Mouse (Mus musculus) frontal cortex, postnatal 25 days (tissue): ENCODE data around the gene Wwox.

Source experiments
- DNase-seq, 2 experiments: peaks; one replicate each; pipeline ENCODE4 v3.0.0; 2022; ENCODE audit warnings: low spot score in 2 of 2

The Wwox gene

GRCm38 (mm10) chr8:114439334-114440204 lies at the start of gene Wwox:
TSS of gene Wwox (plus strand) at chr8:114439655.
- peak; percentile 100 for DNase-seq

GRCm38 (mm10) chr8:114390465-114391254 lies 48.8 kb upstream of the Wwox start:
- DNase-seq = no peak

- no peak for DNase-seq
Observed at GRCm38 (mm10) chr8:114398326-114398725, 41.1 kb upstream of the Wwox start.

GRCm38 (mm10) chr8:114399273-114399672 lies 40.2 kb upstream of the Wwox start:
- no peak for DNase-seq

GRCm38 (mm10) chr8:114401679-114402078 lies 37.8 kb upstream of the Wwox start:
- DNase-seq = no peak

- DNase-seq = no peak
Observed at GRCm38 (mm10) chr8:114411421-114411820, 28.0 kb upstream of the Wwox start.

GRCm38 (mm10) chr8:114417786-114418185 lies 21.7 kb upstream of the Wwox start, which contains the start of gene Clec3a:
TSS of gene Clec3a (plus strand) at chr8:114418086.
- no peak for DNase-seq

- no peak for DNase-seq
Observed at GRCm38 (mm10) chr8:114418486-114418885, 21.0 kb upstream of the Wwox start.

- DNase-seq = no peak
Observed at GRCm38 (mm10) chr8:114418904-114419303, 20.6 kb upstream of the Wwox start.

GRCm38 (mm10) chr8:114421544-114421943 lies 17.9 kb upstream of the Wwox start:
- no peak for DNase-seq

GRCm38 (mm10) chr8:114438236-114438635 lies 1.2 kb upstream of the Wwox start:
- DNase-seq = peak; percentile 50 to 70

GRCm38 (mm10) chr8:114440205-114440589 lies 742 bp downstream of the Wwox start:
- no peak for DNase-seq

GRCm38 (mm10) chr8:114441616-114442015 lies 2.2 kb downstream of the Wwox start:
- no peak for DNase-seq

- no peak for DNase-seq
Observed at GRCm38 (mm10) chr8:114446884-114447283, 7.4 kb downstream of the Wwox start.

GRCm38 (mm10) chr8:114452278-114452677 lies 12.8 kb downstream of the Wwox start:
- no peak for DNase-seq

GRCm38 (mm10) chr8:114452781-114453221 lies 13.3 kb downstream of the Wwox start:
- peak in 1 of 2 experiments; percentile 56 for DNase-seq

- DNase-seq = no peak
Observed at GRCm38 (mm10) chr8:114455302-114455701, 15.8 kb downstream of the Wwox start.

GRCm38 (mm10) chr8:114455953-114456352 lies 16.5 kb downstream of the Wwox start:
- DNase-seq = no peak

- DNase-seq = no peak
Observed at GRCm38 (mm10) chr8:114458113-114458784, 18.8 kb downstream of the Wwox start.

GRCm38 (mm10) chr8:114460600-114460999 lies 21.1 kb downstream of the Wwox start:
- DNase-seq = no peak

- no peak for DNase-seq
Observed at GRCm38 (mm10) chr8:114462591-114462990, 23.1 kb downstream of the Wwox start.

GRCm38 (mm10) chr8:114463305-114463704 lies 23.9 kb downstream of the Wwox start:
- no peak for DNase-seq
